Mouse (Mus musculus): ENCODE results near the gene Tcp11. TPM values are rescaled to one million over a fixed set of nuclear protein-coding genes. Genes with fewer than 3 reads are reported as not detected.

The Tcp11 gene
- polyA plus RNA-seq, 1 experiment from 2014 or later = 4.9 TPM

- Histone ChIP-seq H3K27me3 (ENCODE audit: control insufficient read depth, insufficient read depth, low read length) (no peaks in the 10 kb centered on the region), H3K9me3 (ENCODE audit: control insufficient read depth, low read length) (no peaks in the 10 kb centered on the region), H3K9ac (ENCODE audit: low read depth, low read length) (no peak overlapping the region), H3K4me2 (replicated peaks; ENCODE audit: low read depth, low read length) (no peak overlapping the region), H3K4me3 (ENCODE audit: low read length) (no peak overlapping the region), H3K36me3 (ENCODE audit: control insufficient read depth, insufficient read depth, low read length) (no peaks in the 10 kb centered on the region), H3K27ac (ENCODE audit: low read depth, low read length) (no peak overlapping the region), H3K4me1 (ENCODE audit: control insufficient read depth, insufficient read depth, low read length) (peaks cover 22% of the 10 kb centered on the region; the same call in 1 of the 2 replicates)
- 91% methylated on average over 10 of the region's 10 CpGs for WGBS
- ATAC-seq (ENCODE audit: low FRiP score, low TSS enrichment) = no peak
These were observed 50.0 kb downstream of the Tcp11 start for GRCm38 (mm10) chr17:28030446-28030845.

DNA sequence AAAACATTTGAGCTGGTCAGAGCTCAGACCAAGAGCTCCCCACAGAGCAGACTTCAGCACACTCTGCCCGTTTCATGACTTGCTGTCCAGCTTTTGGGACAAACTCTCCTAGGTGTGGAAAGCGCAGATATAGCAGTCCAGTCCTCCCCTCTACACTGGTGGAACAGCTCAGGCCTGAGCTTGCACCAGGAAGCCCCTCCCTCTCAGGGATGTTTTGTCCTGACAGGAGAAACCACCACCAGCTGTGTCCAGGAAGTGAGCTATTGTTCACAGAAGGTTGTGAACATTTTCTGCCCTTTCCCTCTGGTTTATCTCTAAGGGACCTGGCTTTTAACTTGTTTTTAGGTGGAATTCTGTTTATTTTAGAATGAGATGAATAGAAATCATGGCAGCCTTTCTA is 51.1 kb downstream of the Tcp11 start:
- H3K27me3 ChIP-seq (ENCODE audit: control insufficient read depth, insufficient read depth, low read length) = no peaks in the 10 kb centered on the region
- peaks cover 22% of the 10 kb centered on the region; the same call in 1 of the 2 replicates for H3K4me1 ChIP-seq (ENCODE audit: control insufficient read depth, insufficient read depth, low read length)
- WGBS = 49% methylated on average over 2 of the region's 2 CpGs
- ATAC-seq (ENCODE audit: low FRiP score, low TSS enrichment) = no peak
- H3K27ac ChIP-seq (ENCODE audit: low read depth, low read length) = no peak overlapping the region
- no peak overlapping the region for H3K9ac ChIP-seq (ENCODE audit: low read depth, low read length)
- no peaks in the 10 kb centered on the region for H3K9me3 ChIP-seq (ENCODE audit: control insufficient read depth, low read length)
- no peak overlapping the region for H3K4me2 ChIP-seq (replicated peaks; ENCODE audit: low read depth, low read length)
- no peak overlapping the region for H3K4me3 ChIP-seq (ENCODE audit: low read length)
- H3K36me3 ChIP-seq (ENCODE audit: control insufficient read depth, insufficient read depth, low read length) = no peaks in the 10 kb centered on the region

- Histone ChIP-seq H3K4me2 (replicated peaks; ENCODE audit: low read depth, low read length) (no peak overlapping the region), H3K9me3 (ENCODE audit: control insufficient read depth, low read length) (no peaks in the 10 kb centered on the region), H3K27ac (ENCODE audit: low read depth, low read length) (no peak overlapping the region), H3K36me3 (ENCODE audit: control insufficient read depth, insufficient read depth, low read length) (no peaks in the 10 kb centered on the region), H3K9ac (ENCODE audit: low read depth, low read length) (no peak overlapping the region), H3K4me1 (ENCODE audit: control insufficient read depth, insufficient read depth, low read length) (peaks cover 27% of the 10 kb centered on the region; the same call in 1 of the 2 replicates), H3K4me3 (ENCODE audit: low read length) (no peak overlapping the region), H3K27me3 (ENCODE audit: control insufficient read depth, insufficient read depth, low read length) (no peaks in the 10 kb centered on the region)
- no peak for ATAC-seq (ENCODE audit: low FRiP score, low TSS enrichment)
- 46% methylated on average over 10 of the region's 10 CpGs for WGBS
These were observed 52.2 kb downstream of the Tcp11 start for GRCm38 (mm10) chr17:28028236-28028635.

DNA sequence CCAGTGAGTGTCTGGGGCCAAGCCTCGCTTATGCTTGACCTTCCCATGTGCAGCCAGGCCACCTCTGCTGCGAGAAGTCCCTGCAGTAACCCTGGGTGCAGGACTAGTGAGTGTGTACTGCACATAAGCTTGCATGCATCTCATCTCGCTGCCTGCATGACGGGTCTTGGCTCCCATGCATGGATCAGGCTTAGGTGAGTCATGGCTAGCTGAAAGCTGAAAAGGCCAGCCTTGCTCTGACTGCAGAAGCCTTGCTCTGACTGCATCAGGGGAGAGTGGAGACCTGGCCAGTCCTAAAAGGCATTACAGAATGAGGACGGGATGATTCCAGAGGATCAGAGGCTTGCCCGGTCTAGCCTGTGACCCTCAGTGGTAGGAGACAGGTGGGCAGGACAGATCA is 53.2 kb downstream of the Tcp11 start:
- Histone ChIP-seq H3K27ac (ENCODE audit: low read depth, low read length) (no peak overlapping the region), H3K27me3 (ENCODE audit: control insufficient read depth, insufficient read depth, low read length) (no peaks in the 10 kb centered on the region), H3K36me3 (ENCODE audit: control insufficient read depth, insufficient read depth, low read length) (no peaks in the 10 kb centered on the region), H3K9me3 (ENCODE audit: control insufficient read depth, low read length) (no peaks in the 10 kb centered on the region), H3K4me3 (ENCODE audit: low read length) (no peak overlapping the region), H3K9ac (ENCODE audit: low read depth, low read length) (no peak overlapping the region), H3K4me1 (ENCODE audit: control insufficient read depth, insufficient read depth, low read length) (peaks cover 34% of the 10 kb centered on the region), H3K4me2 (replicated peaks; ENCODE audit: low read depth, low read length) (no peak overlapping the region)
- no peak for ATAC-seq (ENCODE audit: low FRiP score, low TSS enrichment)
- 95% methylated on average over 6 of the region's 6 CpGs for WGBS

- Histone ChIP-seq H3K9ac (ENCODE audit: low read depth, low read length) (no peak overlapping the region), H3K4me2 (replicated peaks; ENCODE audit: low read depth, low read length) (no peak overlapping the region), H3K27me3 (ENCODE audit: control insufficient read depth, insufficient read depth, low read length) (no peaks in the 10 kb centered on the region), H3K27ac (ENCODE audit: low read depth, low read length) (no peak overlapping the region), H3K36me3 (ENCODE audit: control insufficient read depth, insufficient read depth, low read length) (no peaks in the 10 kb centered on the region), H3K4me1 (ENCODE audit: control insufficient read depth, insufficient read depth, low read length) (peaks cover 33% of the 10 kb centered on the region), H3K9me3 (ENCODE audit: control insufficient read depth, low read length) (no peaks in the 10 kb centered on the region), H3K4me3 (ENCODE audit: low read length) (no peak overlapping the region)
- 76% methylated on average over 14 of the region's 14 CpGs for WGBS
- ATAC-seq (ENCODE audit: low FRiP score, low TSS enrichment) = no peak
These were observed 54.1 kb downstream of the Tcp11 start for GRCm38 (mm10) chr17:28026111-28026872.

DNA sequence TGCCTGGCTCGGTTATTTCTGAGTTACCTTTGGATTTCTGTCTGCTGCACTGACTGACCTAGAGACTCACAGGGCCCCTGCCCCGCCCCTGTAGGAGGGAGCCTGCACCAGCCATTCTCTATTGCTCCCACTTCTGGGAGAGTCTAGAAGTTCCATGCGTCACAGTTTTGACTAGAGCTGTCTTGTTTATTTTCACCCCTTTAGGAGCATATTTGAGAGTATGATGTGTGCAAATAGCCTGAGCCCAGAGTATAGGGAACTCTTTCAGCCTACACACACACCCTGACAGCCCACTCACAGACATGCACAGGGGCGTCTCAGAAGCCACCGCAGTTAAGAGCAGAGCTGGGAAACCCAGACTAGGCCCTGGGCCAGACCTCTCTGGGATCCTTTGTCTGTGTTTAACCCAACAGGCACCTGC is 54.9 kb downstream of the Tcp11 start:
- Histone ChIP-seq H3K9ac (ENCODE audit: low read depth, low read length) (no peak overlapping the region), H3K27ac (ENCODE audit: low read depth, low read length) (peak overlapping the region; percentile 59; the same call in 1 of the 2 replicates), H3K27me3 (ENCODE audit: control insufficient read depth, insufficient read depth, low read length) (no peaks in the 10 kb centered on the region), H3K4me1 (ENCODE audit: control insufficient read depth, insufficient read depth, low read length) (peaks cover 33% of the 10 kb centered on the region), H3K4me2 (replicated peaks; ENCODE audit: low read depth, low read length) (no peak overlapping the region), H3K36me3 (ENCODE audit: control insufficient read depth, insufficient read depth, low read length) (no peaks in the 10 kb centered on the region), H3K4me3 (ENCODE audit: low read length) (no peak overlapping the region), H3K9me3 (ENCODE audit: control insufficient read depth, low read length) (no peaks in the 10 kb centered on the region)
- WGBS = 71% methylated on average over 5 of the region's 5 CpGs
- ATAC-seq (ENCODE audit: low FRiP score, low TSS enrichment) = no peak

- Histone ChIP-seq H3K27ac (ENCODE audit: low read depth, low read length) (peak overlapping the region; percentile 61; the same call in 1 of the 2 replicates), H3K27me3 (ENCODE audit: control insufficient read depth, insufficient read depth, low read length) (no peaks in the 10 kb centered on the region), H3K9me3 (ENCODE audit: control insufficient read depth, low read length) (no peaks in the 10 kb centered on the region), H3K4me3 (ENCODE audit: low read length) (no peak overlapping the region), H3K4me1 (ENCODE audit: control insufficient read depth, insufficient read depth, low read length) (peaks cover 32% of the 10 kb centered on the region), H3K36me3 (ENCODE audit: control insufficient read depth, insufficient read depth, low read length) (no peaks in the 10 kb centered on the region), H3K9ac (ENCODE audit: low read depth, low read length) (no peak overlapping the region), H3K4me2 (replicated peaks; ENCODE audit: low read depth, low read length) (no peak overlapping the region)
- 72% methylated on average over 22 of the region's 22 CpGs for WGBS
- peak; percentile 41; the same call in 1 of the 2 replicates for ATAC-seq (ENCODE audit: low FRiP score, low TSS enrichment)
These were observed 57.4 kb downstream of the Tcp11 start for GRCm38 (mm10) chr17:28022854-28023655.

GRCm38 (mm10) chr17:28021911-28022310 is 58.5 kb downstream of the Tcp11 start:
- H3K9ac ChIP-seq (ENCODE audit: low read depth, low read length) = no peak overlapping the region
- no peak overlapping the region for H3K4me2 ChIP-seq (replicated peaks; ENCODE audit: low read depth, low read length)
- 65% methylated on average over 10 of the region's 10 CpGs for WGBS
- peak overlapping the region; percentile 61 for H3K27ac ChIP-seq (ENCODE audit: low read depth, low read length)
- no peaks in the 10 kb centered on the region for H3K36me3 ChIP-seq (ENCODE audit: control insufficient read depth, insufficient read depth, low read length)
- peaks cover 38% of the 10 kb centered on the region for H3K4me1 ChIP-seq (ENCODE audit: control insufficient read depth, insufficient read depth, low read length)
- no peaks in the 10 kb centered on the region for H3K9me3 ChIP-seq (ENCODE audit: control insufficient read depth, low read length)
- no peak overlapping the region for H3K4me3 ChIP-seq (ENCODE audit: low read length)
- no peak for ATAC-seq (ENCODE audit: low FRiP score, low TSS enrichment)
- no peaks in the 10 kb centered on the region for H3K27me3 ChIP-seq (ENCODE audit: control insufficient read depth, insufficient read depth, low read length)

Data from kidney, embryonic 14.5 days (tissue).